Mouse (Mus musculus) adrenal gland, adult 2 months (tissue): ENCODE data around the gene Akap11. TPM values are rescaled to one million over a fixed set of nuclear protein-coding genes. Genes with fewer than 3 reads are reported as not detected.

Experiments used
- DNase-seq: peaks from one replicate; pipeline ENCODE4 v3.0.0; 2021
- polyA plus RNA-seq: library from polyadenylated mRNA; depleted of rRNA; stranded (reverse); fragments of >200 nt; gene quantifications from 2 replicates; pipeline ENCODE4 v1.2.3, GENCODE M21; 2012
- total RNA-seq, 2 experiments: library from RNA; stranded (reverse); gene quantifications; 2 replicates each; pipeline ENCODE4 v1.2.3; 2021

The Akap11 gene
- total and polyA plus RNA-seq, 3 experiments: 1.7 to 46.0 (median 38.1) TPM

- DNase-seq: no peak
These were observed 7.9 kb downstream of the Akap11 start for GRCm38 (mm10) chr14:78528461-78529425.

- no peak for DNase-seq
These were observed 9.7 kb downstream of the Akap11 start for GRCm38 (mm10) chr14:78526907-78527306.

DNA sequence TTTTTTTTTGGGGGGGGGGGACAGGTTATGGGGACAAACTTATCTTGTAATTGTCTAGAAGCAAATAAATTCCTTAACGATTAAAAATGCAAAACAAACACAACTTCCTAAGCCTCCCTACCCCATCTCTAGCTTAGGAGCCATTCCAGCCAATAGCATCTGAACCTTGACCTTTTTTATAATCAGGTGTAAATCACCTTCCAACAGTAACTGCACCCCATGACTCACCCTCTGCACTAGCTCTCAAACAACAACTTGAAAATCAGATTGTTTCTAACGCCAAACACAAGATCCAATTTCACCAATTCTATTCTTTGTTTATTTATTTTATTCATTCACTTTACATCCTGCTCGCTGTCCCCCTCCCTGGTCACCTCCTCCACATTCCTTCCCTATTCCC, 10.1 kb downstream of the Akap11 start:
- DNase-seq: no peak

DNA sequence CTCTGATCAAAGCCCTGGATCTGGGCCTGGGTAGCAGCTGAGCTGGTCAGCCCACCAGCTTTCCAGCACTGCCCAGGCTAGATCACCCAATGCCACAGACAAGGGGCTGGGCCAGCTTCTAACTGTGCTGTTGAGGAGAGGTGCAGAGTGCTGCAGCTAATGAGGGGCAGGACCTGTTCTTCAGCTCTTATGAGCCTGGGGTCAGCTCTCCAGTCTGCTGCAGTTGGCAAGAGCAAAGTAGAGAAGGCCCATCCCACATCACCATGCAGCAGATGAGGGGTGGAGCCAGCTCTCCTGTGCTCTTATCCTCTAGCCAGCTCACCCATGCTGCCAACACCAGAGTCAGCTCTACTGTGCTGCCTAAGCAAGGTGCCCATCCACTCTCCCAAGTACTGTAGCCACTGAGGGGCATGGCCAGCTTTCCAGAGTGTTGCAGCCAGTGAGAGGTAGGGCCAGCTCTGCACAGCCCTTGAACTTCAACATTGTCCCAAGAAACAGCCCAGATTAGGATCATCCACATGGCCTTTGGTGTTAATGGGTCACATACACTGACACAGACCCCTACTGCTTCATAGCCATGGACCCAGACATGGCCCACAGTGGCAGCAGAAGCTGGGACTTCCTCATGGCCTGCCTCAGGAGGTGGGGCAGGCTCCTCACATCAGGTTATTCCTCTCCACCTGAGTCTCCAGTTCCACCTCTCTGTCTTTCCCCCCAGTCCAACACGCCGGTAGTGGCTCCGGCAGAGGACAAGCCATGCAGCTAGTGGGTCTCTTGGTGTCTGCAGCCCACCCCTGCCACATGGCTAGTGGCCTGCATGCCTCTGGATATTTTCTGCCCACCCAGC, 10.8 kb downstream of the Akap11 start:
- DNase-seq: no peak

DNA sequence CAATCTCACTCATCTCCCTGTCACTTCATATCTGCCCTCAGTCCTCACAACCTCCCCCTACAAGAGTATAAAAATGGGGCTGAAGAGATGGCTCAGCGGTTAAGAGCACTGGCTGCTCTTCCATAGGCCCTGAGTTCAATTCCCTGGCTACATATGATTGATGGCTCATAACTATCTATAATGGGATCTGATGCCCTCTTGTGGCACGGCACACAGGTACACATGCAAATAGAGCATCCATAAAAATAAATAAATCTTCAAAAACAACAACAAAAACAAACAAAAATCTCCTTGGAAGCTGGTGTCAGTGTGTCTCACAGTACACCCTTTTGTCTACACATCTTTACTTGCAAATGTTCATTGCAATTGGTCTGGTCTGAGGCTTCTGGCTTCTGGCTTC, 11.5 kb downstream of the Akap11 start:
- DNase-seq: no peak

GRCm38 (mm10) chr14:78510713-78511112, 25.9 kb downstream of the Akap11 start:
- no peak for DNase-seq

GRCm38 (mm10) chr14:78509791-78510190, 26.8 kb downstream of the Akap11 start:
- DNase-seq: peak; percentile 27

DNA sequence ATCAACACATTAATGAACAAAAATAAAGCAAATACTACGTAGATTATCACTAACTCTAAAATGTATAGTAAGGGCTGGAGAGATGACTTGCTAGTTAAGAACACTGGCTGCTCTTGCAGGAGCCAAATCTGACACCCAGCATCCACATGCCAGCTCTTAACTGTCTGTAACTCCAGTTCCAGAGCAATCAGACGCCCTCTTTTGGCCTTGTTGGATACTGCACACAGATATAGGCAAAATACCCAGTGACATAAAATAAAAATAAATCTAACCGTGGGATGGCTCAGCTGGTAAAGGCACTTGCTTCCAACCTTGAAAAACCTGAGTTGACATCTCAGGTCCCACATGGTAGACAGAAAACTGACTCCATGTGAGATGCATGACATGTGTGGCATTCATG, 36.0 kb downstream of the Akap11 start:
- DNase-seq: no peak

GRCm38 (mm10) chr14:78496691-78497090, 39.9 kb downstream of the Akap11 start:
- DNase-seq: no peak

DNA sequence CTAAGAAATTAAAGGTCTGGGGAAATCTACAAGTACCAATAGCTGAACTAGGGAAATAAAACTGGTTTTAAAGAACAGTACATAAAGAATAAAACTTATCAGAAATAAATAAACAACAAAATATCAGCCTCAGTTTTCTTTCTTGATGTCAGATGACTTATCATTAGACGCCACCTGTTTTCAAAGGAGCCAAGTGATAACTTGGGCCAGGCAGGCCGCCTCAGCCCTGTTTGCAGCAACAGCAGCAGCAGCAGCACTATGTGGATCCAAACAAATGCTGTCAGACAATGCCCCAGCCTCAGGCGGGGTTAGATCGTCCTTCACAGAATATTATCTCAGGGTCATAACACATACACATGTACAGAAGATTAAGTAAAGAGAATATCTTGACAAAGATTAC, 41.4 kb downstream of the Akap11 start:
- no peak for DNase-seq

DNA sequence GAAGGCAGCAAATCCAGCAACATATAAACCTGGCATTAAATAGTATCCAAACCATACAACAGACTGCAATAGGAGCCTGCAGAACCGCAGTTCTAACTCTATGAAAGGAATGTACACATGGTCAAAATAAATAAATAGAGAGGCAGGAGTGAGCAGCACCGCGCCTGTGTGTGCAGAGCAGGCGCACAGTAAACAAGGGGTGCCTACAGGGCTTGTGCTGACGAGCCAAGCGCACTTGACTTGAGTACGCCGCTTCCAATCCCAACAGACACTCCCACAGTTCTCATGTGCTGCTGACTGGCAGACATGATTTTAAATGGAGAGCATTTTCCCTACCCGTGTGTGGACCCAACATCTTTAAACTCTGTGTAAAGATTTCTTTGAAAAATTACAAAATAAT, 44.0 kb downstream of the Akap11 start:
- DNase-seq: no peak

- DNase-seq: no peak
These were observed 45.2 kb downstream of the Akap11 start for GRCm38 (mm10) chr14:78491432-78491831.

GRCm38 (mm10) chr14:78482385-78483231, 54.0 kb downstream of the Akap11 start:
- DNase-seq: peak; percentile 64

- no peak for DNase-seq
These were observed 62.5 kb downstream of the Akap11 start for GRCm38 (mm10) chr14:78474058-78474457.

GRCm38 (mm10) chr14:78470714-78471113, 65.9 kb downstream of the Akap11 start:
- DNase-seq: no peak

GRCm38 (mm10) chr14:78468991-78469390, 67.6 kb downstream of the Akap11 start:
- DNase-seq: no peak

GRCm38 (mm10) chr14:78467994-78468393, 68.6 kb downstream of the Akap11 start:
- DNase-seq: no peak

DNA sequence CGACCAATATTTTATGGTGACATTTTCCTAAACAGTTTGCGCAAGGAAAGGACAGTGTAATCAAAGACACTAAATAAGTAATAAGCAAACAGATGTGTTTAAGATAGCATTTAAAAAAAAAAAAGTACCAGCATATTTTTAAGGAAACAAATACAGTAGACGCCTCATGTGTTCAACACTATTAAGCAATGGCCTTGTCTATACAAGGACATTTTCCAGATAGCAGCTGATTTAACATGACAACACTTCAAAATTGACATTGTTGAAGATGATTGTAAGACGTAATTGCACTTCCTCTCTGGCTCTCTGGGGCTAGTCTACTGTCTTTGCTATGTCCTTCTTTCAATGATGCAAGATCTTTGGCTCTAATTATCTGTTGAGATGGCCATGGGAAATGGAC, 72.3 kb downstream of the Akap11 start:
- no peak for DNase-seq

- no peak for DNase-seq
These were observed 77.5 kb downstream of the Akap11 start for GRCm38 (mm10) chr14:78459121-78459520.

- no peak for DNase-seq
These were observed 77.9 kb downstream of the Akap11 start for GRCm38 (mm10) chr14:78458705-78459104.

DNA sequence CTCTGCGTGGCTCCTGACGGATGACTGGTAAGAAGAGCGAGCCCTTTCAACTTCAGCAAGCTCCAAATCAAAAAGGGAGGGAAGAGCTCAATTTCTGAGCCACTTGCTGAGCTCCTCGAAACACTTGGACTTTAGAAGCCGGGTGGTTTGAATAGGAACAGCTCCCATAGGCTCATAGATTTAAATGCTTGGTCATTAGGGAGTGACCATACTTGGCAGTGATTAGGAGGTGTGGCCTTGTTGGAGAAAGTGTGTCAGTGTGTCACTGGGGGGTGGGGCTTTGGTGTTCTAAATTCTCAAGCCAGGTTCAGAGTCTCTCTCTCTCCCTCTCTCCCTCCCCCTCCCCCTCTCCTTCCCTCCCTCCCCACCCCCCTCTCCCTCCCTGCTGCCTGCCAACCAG, 81.6 kb downstream of the Akap11 start:
- DNase-seq: no peak

DNA sequence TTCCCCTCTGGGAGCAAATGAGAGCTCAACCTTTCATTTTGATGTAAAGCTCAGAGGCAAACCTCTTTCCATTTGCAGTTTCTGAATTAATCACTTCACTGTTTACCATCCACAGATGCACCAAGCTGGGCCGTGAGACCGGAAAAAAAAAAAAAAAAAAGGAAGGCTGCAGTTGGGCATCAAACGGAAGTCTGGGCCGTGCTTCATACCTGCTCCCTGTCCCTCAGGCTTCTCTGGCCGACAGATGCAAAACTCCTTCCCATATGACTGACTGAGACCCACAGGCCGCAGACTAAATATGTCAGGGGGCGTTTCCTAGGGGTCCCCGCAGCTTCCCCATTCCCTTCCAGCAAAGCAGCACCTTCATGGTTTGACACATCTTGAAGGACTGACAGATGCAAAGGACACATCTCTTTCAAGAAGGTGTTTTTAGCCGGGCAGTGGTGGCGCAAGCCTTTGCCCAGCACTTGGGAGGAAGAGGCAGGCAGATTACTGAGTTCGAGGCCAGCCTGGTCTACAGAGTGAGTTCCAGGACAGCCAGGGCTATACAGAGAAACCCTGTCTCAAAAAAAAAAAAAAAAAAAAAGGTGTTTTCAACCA, 87.7 kb downstream of the Akap11 start:
- no peak for DNase-seq
